ENCODE assay signal across 8 mouse cellular contexts in the genomic region with DNA sequence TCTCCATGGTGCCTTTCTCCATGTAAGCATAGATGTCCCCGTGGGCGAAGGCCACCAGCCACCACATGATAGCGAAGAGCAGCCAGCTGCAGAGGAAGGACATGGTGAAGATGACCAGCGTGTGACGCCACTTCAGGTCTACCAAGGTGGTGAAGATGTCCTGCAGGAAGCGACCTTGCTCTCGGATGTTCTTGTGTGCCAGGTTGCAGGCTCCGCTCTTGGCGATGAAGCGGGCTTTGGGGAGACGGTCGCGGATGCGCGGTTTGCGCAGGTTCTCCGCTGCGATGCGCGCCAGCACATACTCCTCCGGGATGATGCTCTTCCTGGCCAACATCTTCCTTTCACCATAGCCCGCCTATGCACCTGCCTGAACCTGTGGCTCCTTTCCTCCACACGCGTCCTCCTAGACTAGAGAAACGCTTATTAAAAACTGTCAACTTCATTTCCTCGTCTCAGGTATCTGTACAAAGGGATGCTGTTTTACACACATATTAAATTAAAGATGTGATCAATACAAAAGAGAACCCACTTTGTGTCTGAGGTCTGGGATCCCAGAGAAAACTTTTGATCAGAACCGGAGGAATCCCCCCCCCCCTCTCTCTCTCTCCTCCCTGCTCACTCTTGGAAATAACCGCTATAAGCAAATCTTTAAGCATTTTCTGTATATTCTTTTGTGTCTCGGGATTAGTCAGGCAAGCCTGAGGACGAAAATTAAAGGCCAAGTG. TPM values are rescaled to one million over a fixed set of nuclear protein-coding genes. Genes with fewer than 3 reads are reported as not detected.
A peak's percentile ranks its signal among the peaks of the same experiment; 100 is the strongest.
DNase-seq lines count a peak whose midpoint lies in the region; ATAC-seq lines count a peak whose summit lies in the region.

No protein-coding gene starts in this region.

- H3K9ac ChIP-seq in kidney, embryonic 15.5 days, result peak overlapping the region; percentile 30; the same call in 1 of the 2 replicates
- no peak overlapping the region for H3K9ac ChIP-seq in embryonic facial prominence, embryonic 14.5 days (ENCODE audit: low read depth, low read length)
- peak overlapping the region; percentile 73 for H3K9ac ChIP-seq in intestine, embryonic 14.5 days (ENCODE audit: low read length)
- H3K9ac ChIP-seq in midbrain, embryonic 15.5 days, result peak overlapping the region; percentile 12; the same call in 1 of the 2 replicates

- 7% methylated on average over 30 of the region's 30 CpGs for WGBS in kidney, embryonic 15.5 days
- 7% methylated on average over 30 of the region's 30 CpGs for WGBS in embryonic facial prominence, embryonic 14.5 days
- 9% methylated on average over 30 of the region's 30 CpGs for WGBS in intestine, embryonic 14.5 days
- WGBS in midbrain, embryonic 15.5 days, result 6% methylated on average over 30 of the region's 30 CpGs

- no peak for ATAC-seq in kidney, embryonic 15.5 days (replicated peaks; ENCODE audit: low FRiP score)
- no peak for ATAC-seq in embryonic facial prominence, embryonic 14.5 days (ENCODE audit: low read depth)
- no peak for ATAC-seq in intestine, embryonic 14.5 days (replicated peaks; ENCODE audit: low FRiP score, low TSS enrichment, low read depth)
- ATAC-seq in midbrain, embryonic 15.5 days (replicated peaks), result no peak; the same call in 1 of the 2 replicates

- no peaks in the 10 kb centered on the region for H3K9me3 ChIP-seq in kidney, embryonic 15.5 days (replicated peaks)
- no peaks in the 10 kb centered on the region for H3K9me3 ChIP-seq in embryonic facial prominence, embryonic 14.5 days (ENCODE audit: control insufficient read depth, low read length)
- H3K9me3 ChIP-seq in intestine, embryonic 14.5 days (ENCODE audit: control insufficient read depth, low read length), result no peaks in the 10 kb centered on the region
- H3K9me3 ChIP-seq in midbrain, embryonic 15.5 days, result no peaks in the 10 kb centered on the region

- H3K4me2 ChIP-seq in kidney, embryonic 15.5 days, result peak overlapping the region; percentile 91
- peak overlapping the region; percentile 66 for H3K4me2 ChIP-seq in embryonic facial prominence, embryonic 14.5 days (ENCODE audit: low read depth, low read length)
- H3K4me2 ChIP-seq in intestine, embryonic 14.5 days (ENCODE audit: low read length), result peak overlapping the region; percentile 62
- H3K4me2 ChIP-seq in midbrain, embryonic 15.5 days, result peak overlapping the region; percentile 99

- H3K4me3 ChIP-seq in kidney, embryonic 15.5 days (replicated peaks), result peak overlapping the region; percentile 56
- H3K4me3 ChIP-seq in embryonic facial prominence, embryonic 14.5 days (ENCODE audit: low read depth, low read length), result peak overlapping the region; percentile 49
- peak overlapping the region; percentile 56 for H3K4me3 ChIP-seq in intestine, embryonic 14.5 days (ENCODE audit: low read depth, low read length)
- peak overlapping the region; percentile 47 for H3K4me3 ChIP-seq in midbrain, embryonic 15.5 days

- no peak for DNase-seq in kidney, adult 8-10 months
- no peak for DNase-seq in embryonic facial prominence, embryonic 14.5 days (ENCODE audit: low spot score)
- DNase-seq in intestine, embryonic 14.5 days (ENCODE audit: low spot score), result peak; percentile 63
- DNase-seq in ovary, adult 18-20 months (ENCODE audit: low spot score), result no peak
- DNase-seq in left cerebral cortex, adult 11 months (ENCODE audit: low spot score), result no peak
- no peak for DNase-seq in left cerebral cortex, adult 9 months (ENCODE audit: low spot score in 2 of 2)

- H3K27ac ChIP-seq in kidney, embryonic 15.5 days, result 0 out of 2 replicates have a peak overlapping the region, but pooled peaks have one; percentile 22
- no peak overlapping the region for H3K27ac ChIP-seq in embryonic facial prominence, embryonic 14.5 days (replicated peaks; ENCODE audit: low read depth, low read length)
- H3K27ac ChIP-seq in intestine, embryonic 14.5 days (ENCODE audit: low read depth), result peak overlapping the region; percentile 87
- H3K27ac ChIP-seq in midbrain, embryonic 15.5 days, result no peak overlapping the region

- peaks cover 9% of the 10 kb centered on the region for H3K36me3 ChIP-seq in kidney, embryonic 15.5 days
- no peaks in the 10 kb centered on the region for H3K36me3 ChIP-seq in embryonic facial prominence, embryonic 14.5 days (ENCODE audit: control insufficient read depth, insufficient read depth, low read length)
- H3K36me3 ChIP-seq in intestine, embryonic 14.5 days (ENCODE audit: control insufficient read depth, insufficient read depth, low read length), result peaks cover 13% of the 10 kb centered on the region
- no peaks in the 10 kb centered on the region for H3K36me3 ChIP-seq in midbrain, embryonic 15.5 days (replicated peaks)

- H3K27me3 ChIP-seq in kidney, embryonic 15.5 days, result peaks cover 34% of the 10 kb centered on the region
- peaks cover 49% of the 10 kb centered on the region for H3K27me3 ChIP-seq in embryonic facial prominence, embryonic 14.5 days (replicated peaks; ENCODE audit: control insufficient read depth, insufficient read depth, low read length)
- peaks cover 32% of the 10 kb centered on the region for H3K27me3 ChIP-seq in intestine, embryonic 14.5 days (replicated peaks; ENCODE audit: control insufficient read depth, insufficient read depth, low read length)
- peaks cover 60% of the 10 kb centered on the region for H3K27me3 ChIP-seq in midbrain, embryonic 15.5 days (replicated peaks)

- peaks cover 28% of the 10 kb centered on the region for H3K4me1 ChIP-seq in kidney, embryonic 15.5 days
- H3K4me1 ChIP-seq in embryonic facial prominence, embryonic 14.5 days (ENCODE audit: control insufficient read depth, insufficient read depth, low read length), result no peaks in the 10 kb centered on the region
- peaks cover 4% of the 10 kb centered on the region; the same call in 1 of the 2 replicates for H3K4me1 ChIP-seq in intestine, embryonic 14.5 days (replicated peaks; ENCODE audit: control insufficient read depth, insufficient read depth, low read length)
- H3K4me1 ChIP-seq in midbrain, embryonic 15.5 days, result peaks cover 24% of the 10 kb centered on the region

RNA-seq across cellular contexts. Expression of gene Kcnj8, which starts 1.2 kb away (rescaled TPM):
- 24.4 and 26.8 TPM in 2 replicates for polyA plus RNA-seq in kidney, embryonic 15.5 days (2015; fragmentation: Nextera tagmentation; extraction: Ambion mirVana)
- 16.8 and 21.0 TPM in 2 replicates for polyA plus RNA-seq in embryonic facial prominence, embryonic 14.5 days (2014; fragmentation: Nextera tagmentation; extraction: Ambion mirVana)
- 52.2 and 55.3 TPM in 2 replicates for polyA plus RNA-seq in intestine, embryonic 14.5 days (2014; fragmentation: Nextera tagmentation; extraction: Ambion mirVana)
- 14.8 and 15.8 TPM in 2 replicates for polyA plus RNA-seq in midbrain, embryonic 15.5 days (2015; fragmentation: Nextera tagmentation; extraction: Ambion mirVana)

Comparison
In these comparisons a context has a peak if more than half of its experiments do, and no peak if none do; other contexts are left out.
1. H3K27ac ChIP-seq: peak in kidney, embryonic 15.5 days (single experiment) and intestine, embryonic 14.5 days (single experiment); none in embryonic facial prominence, embryonic 14.5 days (single experiment) and midbrain, embryonic 15.5 days (single experiment).
2. Peak in every context shown above with its lines, with median percentiles within 50 percentile points of each other: H3K4me2 ChIP-seq and H3K4me3 ChIP-seq.